Mouse (Mus musculus): ENCODE data around the gene Macrod2. TPM values are rescaled to one million over a fixed set of nuclear protein-coding genes. Genes with fewer than 3 reads are reported as not detected.

Gene Macrod2
- polyA plus RNA-seq, 1 experiment from 2014 or later: 47.6 TPM

DNA sequence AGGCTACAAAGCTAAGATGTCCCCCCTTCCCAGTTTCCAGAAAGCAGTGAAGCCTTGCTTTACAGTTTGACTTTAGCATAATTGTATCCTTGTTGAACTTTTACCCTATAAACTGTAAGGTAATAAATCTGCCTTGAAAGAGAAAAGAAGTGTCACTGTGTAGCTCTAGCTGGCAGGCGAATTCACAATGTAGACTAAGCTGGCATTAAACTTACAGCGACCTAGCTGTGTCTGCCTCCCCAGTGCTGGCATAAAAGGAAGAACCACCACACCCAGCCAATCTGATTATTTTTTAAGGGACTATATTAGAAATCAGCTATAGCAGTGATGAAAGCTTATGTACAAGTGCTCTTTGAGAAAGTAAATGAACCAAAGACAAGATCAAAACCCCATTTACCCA is 1791.8 kb downstream of the Macrod2 start:
- WGBS: 71% methylated on average over 2 of the region's 2 CpGs
- H3K9me3 ChIP-seq (ENCODE audit: control insufficient read depth, low read length): no peaks in the 10 kb centered on the region
- H3K4me3 ChIP-seq (ENCODE audit: low read depth, low read length): no peak overlapping the region
- no peaks in the 10 kb centered on the region for H3K36me3 ChIP-seq (ENCODE audit: control insufficient read depth, insufficient read depth, low read length)
- no peak overlapping the region for H3K4me2 ChIP-seq (ENCODE audit: low read depth, low read length, severe bottlenecking)
- no peaks in the 10 kb centered on the region for H3K27me3 ChIP-seq (ENCODE audit: control insufficient read depth, insufficient read depth, low read length)
- DNase-seq (ENCODE audit: low spot score) (no peak), ATAC-seq (replicated peaks; ENCODE audit: low FRiP score) (0 out of 2 replicates have a peak, but pooled peaks have one; percentile 22)
- H3K4me1 ChIP-seq (replicated peaks; ENCODE audit: control insufficient read depth, insufficient read depth, low read length): no peaks in the 10 kb centered on the region
- H3K27ac ChIP-seq (ENCODE audit: low read depth, low read length): no peak overlapping the region
- H3K9ac ChIP-seq (ENCODE audit: low read length): no peak overlapping the region

DNA sequence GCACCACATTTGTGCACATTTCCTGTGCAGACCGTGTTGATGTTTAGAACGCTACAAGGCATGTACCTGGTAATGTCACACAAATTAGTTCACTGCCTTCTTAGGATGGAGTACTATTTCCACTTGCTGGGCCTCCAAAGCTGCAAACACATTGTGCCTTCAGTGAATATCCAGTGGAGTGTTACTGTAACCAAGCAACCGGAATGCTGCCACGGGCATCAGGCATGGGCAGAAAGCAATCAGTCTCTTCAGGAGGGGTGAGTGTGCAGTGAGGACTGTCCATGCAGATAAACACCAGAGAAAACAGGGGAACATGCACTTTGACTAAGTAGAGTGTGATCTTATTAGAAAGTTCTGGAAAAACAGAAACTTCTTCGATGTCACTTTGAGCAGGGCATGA is 1792.3 kb downstream of the Macrod2 start:
- 47% methylated on average over 5 of the region's 5 CpGs for WGBS
- ATAC-seq (replicated peaks; ENCODE audit: low FRiP score): peak; percentile 93
- Histone ChIP-seq H3K9ac (ENCODE audit: low read length) (no peak overlapping the region), H3K4me2 (ENCODE audit: low read depth, low read length, severe bottlenecking) (no peak overlapping the region), H3K4me1 (replicated peaks; ENCODE audit: control insufficient read depth, insufficient read depth, low read length) (no peaks in the 10 kb centered on the region), H3K9me3 (ENCODE audit: control insufficient read depth, low read length) (no peaks in the 10 kb centered on the region), H3K36me3 (ENCODE audit: control insufficient read depth, insufficient read depth, low read length) (no peaks in the 10 kb centered on the region), H3K27me3 (ENCODE audit: control insufficient read depth, insufficient read depth, low read length) (no peaks in the 10 kb centered on the region), H3K27ac (ENCODE audit: low read depth, low read length) (no peak overlapping the region; the same call in 1 of the 2 replicates), H3K4me3 (ENCODE audit: low read depth, low read length) (no peak overlapping the region)
- DNase-seq (ENCODE audit: low spot score): peak; percentile 66

DNA sequence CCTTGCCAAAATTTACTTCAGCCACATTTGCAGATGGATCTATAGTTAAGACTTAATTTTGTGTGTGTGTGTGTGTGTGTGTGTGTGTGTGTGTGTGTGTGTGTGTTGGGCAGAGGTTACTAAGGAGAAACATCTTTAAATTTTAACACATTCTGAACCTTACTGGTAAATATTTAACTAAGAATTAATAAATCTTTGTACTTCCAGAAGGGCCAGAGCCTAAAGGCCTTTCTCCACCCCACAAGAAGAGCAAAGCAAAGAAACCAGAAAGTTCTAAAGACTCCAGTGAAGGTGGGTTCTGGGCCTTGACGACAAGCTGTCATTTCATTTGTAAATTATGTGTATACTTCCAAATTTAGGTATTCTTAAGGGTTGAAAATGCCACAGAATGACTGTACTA is 1822.3 kb downstream of the Macrod2 start:
- H3K9ac ChIP-seq (ENCODE audit: low read length): no peak overlapping the region
- H3K9me3 ChIP-seq (ENCODE audit: control insufficient read depth, low read length): no peaks in the 10 kb centered on the region
- ATAC-seq (replicated peaks; ENCODE audit: low FRiP score) (no peak), DNase-seq (ENCODE audit: low spot score) (no peak)
- H3K4me3 ChIP-seq (ENCODE audit: low read depth, low read length): no peak overlapping the region
- WGBS: 88% methylated on average over 1 of the region's 1 CpGs
- no peak overlapping the region for H3K4me2 ChIP-seq (ENCODE audit: low read depth, low read length, severe bottlenecking)
- H3K27ac ChIP-seq (ENCODE audit: low read depth, low read length): no peak overlapping the region
- H3K27me3 ChIP-seq (ENCODE audit: control insufficient read depth, insufficient read depth, low read length): no peaks in the 10 kb centered on the region
- H3K4me1 ChIP-seq (replicated peaks; ENCODE audit: control insufficient read depth, insufficient read depth, low read length): no peaks in the 10 kb centered on the region
- H3K36me3 ChIP-seq (ENCODE audit: control insufficient read depth, insufficient read depth, low read length): no peaks in the 10 kb centered on the region

DNA sequence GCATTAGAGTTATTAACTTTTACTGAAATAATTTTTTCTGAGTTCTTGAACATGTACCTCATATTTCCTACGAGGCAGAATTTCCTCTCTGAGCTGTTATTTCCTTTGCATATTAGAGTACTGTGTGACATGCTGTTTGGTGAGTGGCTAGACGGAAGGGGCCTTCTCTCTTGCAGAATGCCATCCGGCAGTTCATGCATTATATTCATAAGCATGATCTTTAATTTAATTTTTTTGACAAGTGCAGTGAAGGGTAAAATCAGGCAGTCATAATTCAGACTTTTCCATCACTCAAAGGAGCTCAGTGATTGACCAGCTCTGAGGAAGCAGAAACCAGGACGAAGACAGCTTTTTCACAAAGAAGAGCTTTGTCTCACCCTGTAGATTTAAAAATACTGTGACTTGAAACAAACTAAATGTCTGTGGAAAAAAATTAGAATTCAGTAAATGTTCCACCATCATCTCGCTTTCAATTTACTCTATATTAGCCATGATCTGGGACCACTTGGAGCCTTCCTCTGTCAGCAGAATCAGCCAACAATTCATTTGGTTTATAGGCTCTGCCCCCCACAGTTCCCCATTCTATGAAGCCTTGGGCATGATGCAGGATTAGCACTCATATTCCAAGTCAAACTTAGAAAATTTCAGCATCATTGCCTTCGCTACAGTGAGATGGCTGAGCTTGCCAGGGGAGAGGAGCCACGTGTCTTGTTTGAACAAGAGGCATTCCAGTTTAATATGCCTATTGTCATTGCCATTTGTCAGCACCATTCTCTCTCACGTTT is 1827.2 kb downstream of the Macrod2 start:
- Histone ChIP-seq H3K4me3 (ENCODE audit: low read depth, low read length) (no peak overlapping the region), H3K4me2 (ENCODE audit: low read depth, low read length, severe bottlenecking) (no peak overlapping the region), H3K36me3 (ENCODE audit: control insufficient read depth, insufficient read depth, low read length) (no peaks in the 10 kb centered on the region), H3K27ac (ENCODE audit: low read depth, low read length) (no peak overlapping the region), H3K9me3 (ENCODE audit: control insufficient read depth, low read length) (no peaks in the 10 kb centered on the region), H3K27me3 (ENCODE audit: control insufficient read depth, insufficient read depth, low read length) (no peaks in the 10 kb centered on the region), H3K9ac (ENCODE audit: low read length) (no peak overlapping the region), H3K4me1 (replicated peaks; ENCODE audit: control insufficient read depth, insufficient read depth, low read length) (no peaks in the 10 kb centered on the region)
- 81% methylated on average over 8 of the region's 8 CpGs for WGBS
- ATAC-seq (replicated peaks; ENCODE audit: low FRiP score): no peak
- DNase-seq (ENCODE audit: low spot score): no peak

DNA sequence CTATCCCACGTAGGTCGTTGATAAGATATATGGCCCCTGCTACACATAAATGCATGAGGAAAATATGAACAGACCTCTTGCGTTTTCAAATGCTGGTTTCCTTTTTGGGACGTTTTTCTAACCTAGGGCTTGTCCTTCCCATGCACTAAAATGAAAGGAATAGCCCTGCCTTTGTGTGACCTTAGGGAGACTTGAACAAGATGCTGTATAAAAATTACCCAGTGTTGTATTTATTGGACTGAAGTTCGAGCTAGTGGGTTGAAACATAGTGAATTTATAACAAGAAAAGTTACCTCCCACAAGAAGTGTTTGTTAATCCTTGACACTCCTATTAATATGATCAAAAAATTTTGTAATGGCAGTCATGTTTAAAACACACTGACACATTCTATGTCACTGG is 1827.8 kb downstream of the Macrod2 start:
- Histone ChIP-seq H3K4me2 (ENCODE audit: low read depth, low read length, severe bottlenecking) (no peak overlapping the region), H3K27me3 (ENCODE audit: control insufficient read depth, insufficient read depth, low read length) (no peaks in the 10 kb centered on the region), H3K9ac (ENCODE audit: low read length) (no peak overlapping the region), H3K36me3 (ENCODE audit: control insufficient read depth, insufficient read depth, low read length) (no peaks in the 10 kb centered on the region), H3K4me1 (replicated peaks; ENCODE audit: control insufficient read depth, insufficient read depth, low read length) (no peaks in the 10 kb centered on the region), H3K27ac (ENCODE audit: low read depth, low read length) (no peak overlapping the region), H3K9me3 (ENCODE audit: control insufficient read depth, low read length) (no peaks in the 10 kb centered on the region), H3K4me3 (ENCODE audit: low read depth, low read length) (no peak overlapping the region)
- ATAC-seq (replicated peaks; ENCODE audit: low FRiP score) (no peak), DNase-seq (ENCODE audit: low spot score) (no peak)
- 85% methylated on average over 5 of the region's 5 CpGs for WGBS

DNA sequence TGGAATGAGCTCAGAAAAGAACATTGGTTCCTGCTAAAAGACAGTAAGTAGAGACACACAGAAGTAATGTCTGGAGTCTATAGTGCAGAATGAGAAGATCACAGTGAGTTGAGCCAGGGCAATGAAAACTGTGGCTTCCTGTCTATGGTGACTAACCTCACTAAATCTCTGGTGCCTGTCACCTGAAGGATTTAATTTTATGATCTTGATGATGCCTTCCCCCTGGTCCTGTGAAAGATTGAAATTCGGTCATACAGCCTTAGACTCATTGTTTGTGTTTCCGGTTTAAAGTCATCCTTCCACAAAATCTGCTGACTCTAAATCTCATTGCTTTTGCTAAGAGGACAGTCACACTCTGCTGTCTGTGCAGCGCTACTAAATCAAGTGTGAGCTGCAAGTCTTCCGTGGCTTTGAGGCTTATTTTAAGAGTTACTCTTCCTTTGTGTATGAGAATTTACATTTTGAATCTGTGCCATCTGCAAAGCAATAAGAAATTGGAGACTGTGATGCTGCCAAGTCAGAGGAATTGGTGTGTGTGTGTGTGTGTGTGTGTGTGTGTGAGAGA is 1836.0 kb downstream of the Macrod2 start:
- H3K9ac ChIP-seq (ENCODE audit: low read length): no peak overlapping the region
- ATAC-seq (replicated peaks; ENCODE audit: low FRiP score) (no peak), DNase-seq (ENCODE audit: low spot score) (no peak)
- no peaks in the 10 kb centered on the region for H3K9me3 ChIP-seq (ENCODE audit: control insufficient read depth, low read length)
- no peak overlapping the region for H3K27ac ChIP-seq (ENCODE audit: low read depth, low read length)
- H3K4me3 ChIP-seq (ENCODE audit: low read depth, low read length): no peak overlapping the region
- H3K27me3 ChIP-seq (ENCODE audit: control insufficient read depth, insufficient read depth, low read length): no peaks in the 10 kb centered on the region
- H3K4me1 ChIP-seq (replicated peaks; ENCODE audit: control insufficient read depth, insufficient read depth, low read length): no peaks in the 10 kb centered on the region
- no peak overlapping the region for H3K4me2 ChIP-seq (ENCODE audit: low read depth, low read length, severe bottlenecking)
- 86% methylated on average over 4 of the region's 4 CpGs for WGBS
- H3K36me3 ChIP-seq (ENCODE audit: control insufficient read depth, insufficient read depth, low read length): no peaks in the 10 kb centered on the region

DNA sequence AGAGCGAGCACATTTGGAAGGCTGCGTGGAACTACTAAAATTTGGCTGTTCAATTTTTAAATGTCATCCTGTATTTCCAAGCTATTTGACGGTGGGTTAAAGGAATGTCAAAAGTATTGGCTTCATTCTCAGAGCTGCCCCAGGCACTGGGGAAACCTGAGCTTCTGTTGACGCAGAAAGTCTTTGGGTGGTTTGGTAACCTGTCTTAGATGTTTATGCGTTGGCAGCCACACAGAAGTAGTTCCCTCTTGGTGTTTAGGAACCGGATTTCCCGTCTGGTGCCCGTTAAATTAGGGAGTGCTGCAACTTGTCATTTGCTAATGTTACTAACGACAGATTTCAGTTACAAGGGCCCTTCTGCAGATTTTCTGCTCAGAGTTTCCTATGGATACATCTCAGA is 1837.7 kb downstream of the Macrod2 start:
- H3K4me3 ChIP-seq (ENCODE audit: low read depth, low read length): no peak overlapping the region
- no peaks in the 10 kb centered on the region for H3K36me3 ChIP-seq (ENCODE audit: control insufficient read depth, insufficient read depth, low read length)
- DNase-seq (ENCODE audit: low spot score) (no peak), ATAC-seq (replicated peaks; ENCODE audit: low FRiP score) (no peak)
- no peaks in the 10 kb centered on the region for H3K9me3 ChIP-seq (ENCODE audit: control insufficient read depth, low read length)
- no peaks in the 10 kb centered on the region for H3K27me3 ChIP-seq (ENCODE audit: control insufficient read depth, insufficient read depth, low read length)
- no peaks in the 10 kb centered on the region for H3K4me1 ChIP-seq (replicated peaks; ENCODE audit: control insufficient read depth, insufficient read depth, low read length)
- H3K4me2 ChIP-seq (ENCODE audit: low read depth, low read length, severe bottlenecking): no peak overlapping the region
- H3K27ac ChIP-seq (ENCODE audit: low read depth, low read length): no peak overlapping the region
- 80% methylated on average over 9 of the region's 9 CpGs for WGBS
- no peak overlapping the region for H3K9ac ChIP-seq (ENCODE audit: low read length)

DNA sequence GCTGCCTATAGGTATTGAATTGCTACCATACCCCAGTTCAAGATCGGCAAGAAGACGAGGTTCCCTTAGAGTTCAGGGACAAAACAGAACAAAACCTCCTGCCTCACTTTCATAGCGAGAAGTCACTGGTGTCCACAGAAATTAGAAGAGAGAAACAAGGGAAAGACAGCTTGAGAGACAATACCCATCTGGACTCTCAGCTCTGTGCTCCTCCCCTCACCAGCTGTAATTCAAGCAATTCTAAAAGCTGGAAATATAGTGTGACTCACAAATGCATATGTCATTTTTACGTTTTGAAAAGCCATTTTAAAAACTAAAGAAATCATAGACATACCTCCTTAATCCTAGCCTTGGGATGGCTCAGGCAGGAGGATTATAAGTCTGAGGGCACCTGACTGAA is 1848.4 kb downstream of the Macrod2 start:
- no peak overlapping the region for H3K4me3 ChIP-seq (ENCODE audit: low read depth, low read length)
- no peak for DNase-seq (ENCODE audit: low spot score)
- no peaks in the 10 kb centered on the region for H3K4me1 ChIP-seq (replicated peaks; ENCODE audit: control insufficient read depth, insufficient read depth, low read length)
- 85% methylated on average over 4 of the region's 4 CpGs for WGBS
- H3K9ac ChIP-seq (ENCODE audit: low read length): no peak overlapping the region
- H3K27me3 ChIP-seq (ENCODE audit: control insufficient read depth, insufficient read depth, low read length): no peaks in the 10 kb centered on the region
- H3K27ac ChIP-seq (ENCODE audit: low read depth, low read length): no peak overlapping the region
- no peak overlapping the region for H3K4me2 ChIP-seq (ENCODE audit: low read depth, low read length, severe bottlenecking)
- H3K9me3 ChIP-seq (ENCODE audit: control insufficient read depth, low read length): no peaks in the 10 kb centered on the region
- no peaks in the 10 kb centered on the region for H3K36me3 ChIP-seq (ENCODE audit: control insufficient read depth, insufficient read depth, low read length)
- ATAC-seq (replicated peaks; ENCODE audit: low FRiP score): no peak

DNA sequence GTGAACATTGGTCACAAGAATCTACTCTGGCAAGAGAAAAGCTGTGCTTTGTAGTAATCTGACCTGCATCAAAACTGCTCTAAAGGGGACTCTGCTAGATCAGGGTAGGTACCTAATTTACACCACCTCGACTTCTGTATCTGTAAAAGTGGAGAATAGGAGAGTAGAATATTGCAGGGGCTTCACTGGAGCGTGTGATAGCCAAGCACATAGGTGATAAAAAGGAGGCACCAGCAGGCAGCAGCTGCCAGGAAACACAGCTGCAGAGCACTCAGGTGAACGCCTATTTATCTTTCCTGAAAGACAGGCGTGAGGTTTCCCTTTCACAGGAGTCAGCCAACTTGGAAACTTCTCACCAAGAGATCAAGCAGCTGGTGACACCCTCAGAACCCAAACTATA is 1855.3 kb downstream of the Macrod2 start:
- no peak overlapping the region for H3K4me3 ChIP-seq (ENCODE audit: low read depth, low read length)
- H3K36me3 ChIP-seq (ENCODE audit: control insufficient read depth, insufficient read depth, low read length): no peaks in the 10 kb centered on the region
- H3K9me3 ChIP-seq (ENCODE audit: control insufficient read depth, low read length): no peaks in the 10 kb centered on the region
- no peak overlapping the region for H3K4me2 ChIP-seq (ENCODE audit: low read depth, low read length, severe bottlenecking)
- 77% methylated on average over 4 of the region's 4 CpGs for WGBS
- H3K4me1 ChIP-seq (replicated peaks; ENCODE audit: control insufficient read depth, insufficient read depth, low read length): peaks cover 2% of the 10 kb centered on the region
- H3K27ac ChIP-seq (ENCODE audit: low read depth, low read length): no peak overlapping the region
- ATAC-seq (replicated peaks; ENCODE audit: low FRiP score) (no peak), DNase-seq (ENCODE audit: low spot score) (no peak)
- no peaks in the 10 kb centered on the region; the same call in 1 of the 2 replicates for H3K27me3 ChIP-seq (ENCODE audit: control insufficient read depth, insufficient read depth, low read length)
- H3K9ac ChIP-seq (ENCODE audit: low read length): no peak overlapping the region
